Mouse (Mus musculus) embryonic fibroblast, embryonic 13.5 days (primary cell): ENCODE results near the gene Lama5.

Experiments used
- CTCF ChIP-seq: IDR thresholded peaks from 2 replicates; pipeline ENCODE4 v1.5.1; 2011; ENCODE audit warnings: mild to moderate bottlenecking, control low read depth, low read length, moderate library complexity, borderline replicate concordance; ENCODE audit not compliant: insufficient read depth
- POLR2A ChIP-seq: IDR thresholded peaks from 2 replicates; pipeline ENCODE4 v1.6.1; 2011; ENCODE audit warnings: low read depth, mild to moderate bottlenecking, control low read depth, low read length, moderate library complexity

DNA sequence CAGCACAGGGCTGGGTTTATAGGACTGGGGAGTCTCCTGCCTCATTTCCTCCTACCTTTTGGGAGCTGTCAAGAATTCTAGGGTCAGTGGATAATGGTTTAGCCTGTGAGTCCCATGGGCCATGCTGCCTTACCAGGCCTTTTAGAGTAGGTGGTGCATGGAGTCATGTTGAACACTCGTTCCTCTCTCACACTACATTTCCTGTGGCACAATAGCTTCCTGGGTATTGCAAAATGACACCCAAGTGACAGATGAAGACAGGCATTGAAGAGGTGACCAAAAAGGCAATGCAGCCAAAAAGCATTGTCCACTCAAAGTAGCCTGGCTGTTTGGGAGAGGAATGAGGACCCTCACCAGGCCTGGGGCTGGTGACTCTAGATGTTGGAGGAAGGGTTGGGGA is 98.0 kb downstream of the Lama5 start:
- no peak for TF ChIP-seq CTCF
- TF ChIP-seq POLR2A = no peak
